Mouse (Mus musculus): ENCODE data around the gene Kpna3. TPM values are rescaled to one million over a fixed set of nuclear protein-coding genes. Genes with fewer than 3 reads are reported as not detected.

The Kpna3 gene
- polyA plus RNA-seq, 1 experiment: 30.4 TPM

GRCm38 (mm10) chr14:61320765-61321164, 118.9 kb downstream of the Kpna3 start:
- DNase-seq (ENCODE audit: low spot score): no peak

- no peak for DNase-seq (ENCODE audit: low spot score)
Observed at GRCm38 (mm10) chr14:61316861-61317260, 122.8 kb downstream of the Kpna3 start.

Other genes starting within 250 kb of the Kpna3 start
- 3.7 and 5.2 TPM in 2 replicates for gene Sgcg, start 181.4 kb downstream of the Kpna3 start, polyA plus RNA-seq (2012; rRNA removed)
- gene Arl11, start 130.1 kb downstream of the Kpna3 start, polyA plus RNA-seq (2012; rRNA removed): 2.6 and 2.7 TPM in 2 replicates
- 10.8 and 10.9 TPM in 2 replicates for gene Ebpl, start 79.4 kb downstream of the Kpna3 start, polyA plus RNA-seq (2012; rRNA removed)
- 17.0 and 18.2 TPM in 2 replicates for gene Spryd7, start 117.0 kb upstream of the Kpna3 start, polyA plus RNA-seq (2012; rRNA removed)
- gene Trim13, start 158.4 kb upstream of the Kpna3 start, polyA plus RNA-seq (2012; rRNA removed): 17.2 and 20.9 TPM in 2 replicates
- 0.25 TPM in 2 replicates for gene Kcnrg, start 167.6 kb upstream of the Kpna3 start, polyA plus RNA-seq (2012; rRNA removed)